Mouse (Mus musculus) megakaryocyte, embryonic 14.5 days (primary cell): ENCODE results near the gene Trim17.

Experiments
- FLI1 ChIP-seq: IDR thresholded peaks from 2 replicates; pipeline ENCODE4 v1.6.1; 2012; ENCODE audit warnings: low read length, inconsistent platforms, mixed read lengths
- GATA1 ChIP-seq: IDR thresholded peaks from 3 replicates; pipeline ENCODE4 v1.6.1; 2012; ENCODE audit warnings: mixed read lengths, low read length, inconsistent platforms, borderline replicate concordance

DNA sequence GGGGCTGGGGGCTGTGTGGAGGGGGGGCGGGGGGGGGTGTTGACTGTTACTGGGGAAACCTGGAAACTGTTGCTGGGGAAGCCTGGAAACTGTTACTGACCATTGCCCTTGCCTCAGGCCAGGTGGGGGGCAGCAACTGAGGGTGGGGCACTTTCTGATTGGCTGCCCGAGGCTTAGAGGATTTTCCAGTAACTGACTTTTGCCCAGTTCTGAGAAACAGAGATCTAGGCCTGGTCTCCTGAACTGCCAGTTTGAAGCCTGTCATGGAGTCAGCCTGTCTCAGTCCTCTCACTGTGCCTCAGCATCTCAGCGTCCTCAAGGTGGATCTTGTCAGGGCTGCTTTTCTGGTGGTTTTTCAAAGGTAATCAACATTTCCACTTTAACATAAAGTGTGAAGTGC, 19.9 kb downstream of the Trim17 start:
- no peak for TF ChIP-seq GATA1
- TF ChIP-seq FLI1: no peak
